Mouse (Mus musculus) left cerebral cortex, adult 2 months (tissue): ENCODE measurements at regions not wholly inside any gene's neighbourhood (a gene's known extent, or its start where the extent isn't known, plus 50 kb on each side); places are given as distances from the start of the nearest gene placed in this dataset.

ENCODE experiments used
- DNase-seq, 2 experiments: peaks; one replicate each; pipeline ENCODE4 v3.0.0; 2021 to 2022; ENCODE audit warnings: low spot score in 2 of 2, mixed read lengths in 1 of 2; ENCODE audit errors: extremely low spot score in 1 of 2
- H3K27ac ChIP-seq: fragments of 200-600 bp; 2 replicates; pipeline ENCODE4 v1.8.1; 2022
- H3K4me3 ChIP-seq: fragments of 200-600 bp; 2 replicates; pipeline ENCODE4 v1.8.1; 2022
- CTCF ChIP-seq: fragments of 200-600 bp; IDR thresholded peaks from 2 replicates; pipeline ENCODE4 v1.8.1; 2022; ENCODE audit warnings: antibody characterized with exemption, mild to moderate bottlenecking, moderate library complexity
- intact Hi-C: fragments of 180-260 bp; cut with DNase I; formaldehyde crosslinking; loops from one replicate; pipeline ENCODE4 v1.15.1; 2025

GRCm38 (mm10) chr12:12840661-12841384 lies 100.9 kb downstream of the Mycn start:
- no peak for DNase-seq
- intact Hi-C loops: no loop called here
- no peak for TF ChIP-seq CTCF
- Histone ChIP-seq H3K27ac (no peak overlapping the region), H3K4me3 (no peak overlapping the region)

- no peak overlapping the region for H3K4me3 ChIP-seq
- DNase-seq: no peak
- TF ChIP-seq CTCF: no peak
- intact Hi-C loops: no loop called here
- no peak overlapping the region for H3K27ac ChIP-seq
Observed at GRCm38 (mm10) chr12:12837775-12838174, 103.9 kb downstream of the Mycn start.

- no peak overlapping the region for H3K27ac ChIP-seq
- H3K4me3 ChIP-seq: no peak overlapping the region
- TF ChIP-seq CTCF: no peak
- intact Hi-C loops: no loop called here
- no peak for DNase-seq
Observed at GRCm38 (mm10) chr12:12827821-12828641, 113.7 kb downstream of the Mycn start.

- no peak for TF ChIP-seq CTCF
- intact Hi-C loops: no loop called here
- no peak overlapping the region for H3K4me3 ChIP-seq
- H3K27ac ChIP-seq: no peak overlapping the region
- DNase-seq: no peak
Observed at GRCm38 (mm10) chr12:12827379-12827778, 114.3 kb downstream of the Mycn start.

GRCm38 (mm10) chr12:12826431-12826830 lies 115.3 kb downstream of the Mycn start:
- TF ChIP-seq CTCF: no peak
- Histone ChIP-seq H3K27ac (no peak overlapping the region), H3K4me3 (no peak overlapping the region)
- intact Hi-C loops: no loop called here
- DNase-seq: no peak

- TF ChIP-seq CTCF: no peak
- intact Hi-C loops: no loop called here
Observed at GRCm38 (mm10) chr12:12825842-12826241, 115.9 kb downstream of the Mycn start.

GRCm38 (mm10) chr12:12821473-12821872 lies 120.2 kb downstream of the Mycn start:
- Histone ChIP-seq H3K27ac (no peak overlapping the region), H3K4me3 (no peak overlapping the region)
- no peak for DNase-seq
- intact Hi-C loops: no loop called here
- TF ChIP-seq CTCF: no peak

More at GRCm38 (mm10) chr12:12825842-12826241, 115.9 kb downstream of the Mycn start:
- DNase-seq: peak in 1 of 2 experiments; percentile 37
- Histone ChIP-seq H3K4me3 (no peak overlapping the region), H3K27ac (no peak overlapping the region)

GRCm38 (mm10) chr12:12820668-12821351 lies 120.9 kb downstream of the Mycn start:
- no peak for DNase-seq
- H3K27ac ChIP-seq: no peak overlapping the region
- intact Hi-C loops: no loop called here
- H3K4me3 ChIP-seq: no peak overlapping the region
- no peak for TF ChIP-seq CTCF

GRCm38 (mm10) chr12:12819746-12820145 lies 122.0 kb downstream of the Mycn start:
- Histone ChIP-seq H3K27ac (no peak overlapping the region), H3K4me3 (no peak overlapping the region)
- intact Hi-C loops: no loop called here
- DNase-seq: no peak
- no peak for TF ChIP-seq CTCF

- intact Hi-C loops: no loop called here
- Histone ChIP-seq H3K4me3 (no peak overlapping the region), H3K27ac (no peak overlapping the region)
- DNase-seq: no peak
- TF ChIP-seq CTCF: no peak
Observed at GRCm38 (mm10) chr12:12814693-12815092, 127.0 kb downstream of the Mycn start.

GRCm38 (mm10) chr12:12812873-12813272 lies 128.8 kb downstream of the Mycn start:
- no peak for DNase-seq
- Histone ChIP-seq H3K27ac (no peak overlapping the region), H3K4me3 (no peak overlapping the region)
- TF ChIP-seq CTCF: no peak
- intact Hi-C loops: no loop called here

- DNase-seq: no peak
- TF ChIP-seq CTCF: no peak
- intact Hi-C loops: loop anchor here (1.0 kb wide), 1 partner anchor 93 kb away; no protein-coding TSS in a partner anchor
- H3K4me3 ChIP-seq: no peak overlapping the region
- no peak overlapping the region; the same call in 1 of the 2 replicates for H3K27ac ChIP-seq
Observed at GRCm38 (mm10) chr12:12810943-12811342, 130.8 kb downstream of the Mycn start.
